Mouse (Mus musculus): ENCODE data around the gene Wnt7a.

Gene Wnt7a

DNA sequence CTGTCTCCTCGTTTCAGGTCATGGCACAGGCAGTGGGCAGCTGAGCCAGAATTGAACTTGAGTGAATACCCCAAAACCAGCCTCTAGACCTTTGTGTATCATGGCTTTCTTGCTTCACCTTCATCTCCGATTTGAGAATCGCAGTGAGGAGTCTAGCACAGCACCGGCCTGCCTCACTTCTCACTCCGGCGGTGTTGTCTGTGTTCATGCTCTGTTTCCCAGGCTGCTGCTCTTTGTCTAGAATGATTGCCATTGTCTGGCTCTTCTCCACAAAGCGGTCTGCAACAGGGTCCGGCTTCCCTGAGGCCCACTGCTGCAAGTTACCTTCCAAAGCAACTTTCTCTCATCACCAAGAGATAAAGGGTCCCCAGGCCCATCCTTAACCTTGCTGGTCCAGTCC lies 79.3 kb downstream of the Wnt7a start:
- DNase-seq = no peak

DNA sequence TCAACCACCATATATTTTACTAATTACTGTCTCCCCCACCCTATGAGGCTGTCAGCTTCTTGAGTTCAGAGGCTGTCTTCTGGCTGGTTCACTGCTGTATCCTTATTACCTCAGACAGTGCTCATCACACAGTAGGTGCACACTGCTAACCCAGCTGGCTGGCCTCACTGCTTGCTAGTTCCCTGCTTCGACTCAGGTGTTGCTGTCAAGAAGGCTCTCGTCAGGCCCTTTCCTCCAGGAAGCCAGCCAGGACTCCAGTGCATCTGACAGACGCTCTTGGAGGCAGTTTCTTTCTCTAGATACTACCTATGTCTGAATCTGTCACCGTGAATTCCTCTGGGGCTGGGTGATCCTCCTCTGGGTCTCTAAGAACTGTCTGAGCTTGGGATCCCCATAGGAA lies 85.6 kb downstream of the Wnt7a start:
- no peak for DNase-seq

DNA sequence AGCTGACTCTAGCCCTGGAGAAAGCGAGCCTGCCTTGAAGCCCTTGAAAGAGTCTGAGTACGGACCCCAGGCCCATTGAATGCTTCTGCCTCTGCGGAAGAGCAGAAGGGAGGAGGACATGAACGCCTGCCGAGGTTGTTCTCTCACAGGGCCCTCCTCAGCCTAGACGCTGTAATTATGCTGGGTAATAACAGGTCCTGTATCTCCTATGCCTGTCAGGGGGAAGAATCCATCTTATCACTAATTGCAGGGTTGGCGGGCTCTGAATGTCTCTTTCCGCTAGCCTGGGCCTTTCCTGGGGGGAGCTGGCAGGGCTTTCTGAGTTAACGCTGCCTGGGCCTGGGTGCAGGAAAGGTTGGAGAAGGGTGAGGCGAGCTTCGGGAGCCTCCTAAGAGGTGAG lies 86.4 kb downstream of the Wnt7a start:
- no peak for DNase-seq

DNA sequence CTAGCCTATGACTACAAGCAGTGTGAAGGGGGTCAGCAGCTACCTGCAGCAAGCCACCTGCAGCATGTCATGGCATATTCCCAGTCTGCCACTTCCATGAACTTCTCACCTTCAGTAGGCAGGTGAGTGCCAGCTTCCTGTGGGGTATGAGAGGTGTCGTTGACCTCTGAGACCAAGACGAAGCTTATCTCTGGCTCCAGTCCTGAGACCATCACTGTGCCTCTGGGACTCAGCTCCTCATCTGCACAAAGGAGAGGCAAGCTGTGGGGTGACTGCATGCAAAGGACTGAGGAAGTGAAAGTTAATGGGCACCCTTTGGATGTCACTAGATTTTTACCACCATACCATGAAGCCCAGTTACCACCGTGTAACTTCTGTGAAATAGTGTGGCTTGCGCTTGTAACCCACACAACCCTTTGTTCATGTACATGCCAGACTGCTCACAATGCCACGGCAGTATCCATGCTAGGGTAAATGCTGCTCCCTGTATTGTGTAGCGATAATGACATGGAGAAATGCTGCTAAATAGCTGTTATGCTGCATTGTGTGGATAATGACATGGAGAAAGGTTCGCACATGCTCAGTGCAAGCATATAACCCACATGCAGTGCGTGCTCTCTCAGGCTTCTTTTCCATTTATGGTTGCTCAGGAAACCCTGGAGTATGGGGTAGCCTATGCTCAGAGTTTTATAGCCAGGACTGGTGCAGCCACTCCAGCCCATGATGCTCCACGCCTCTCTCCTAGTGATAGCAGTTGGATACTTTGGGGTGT lies 89.0 kb downstream of the Wnt7a start:
- DNase-seq = no peak
